ENCODE assay signal across 17 mouse cellular contexts in the genomic region with DNA sequence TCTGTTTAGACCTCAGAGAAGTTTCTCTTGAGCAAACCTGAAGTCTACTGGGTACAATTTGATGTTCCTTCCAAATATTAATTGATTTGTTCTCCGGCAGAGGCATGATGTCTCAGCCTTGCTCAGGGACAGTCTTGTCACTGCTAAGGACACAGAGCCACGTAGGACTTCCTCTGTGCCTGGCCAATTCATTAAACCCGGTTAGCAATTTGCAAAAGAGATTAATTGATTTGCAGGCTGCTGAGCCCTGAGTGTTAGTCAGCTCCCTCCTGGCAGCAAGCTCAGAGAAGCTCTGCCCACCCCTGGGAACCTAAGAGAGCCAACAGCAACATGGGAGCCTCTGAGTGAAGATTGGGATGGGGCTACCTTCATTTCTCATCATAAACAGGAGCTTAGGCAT. TPM values are rescaled to one million over a fixed set of nuclear protein-coding genes. Genes with fewer than 3 reads are reported as not detected.
"Had no signal": no experiment of that assay in that cellular context is flagged by ENCODE, and none has a peak within 500 bp of the region (broad histone marks: within the 10 kb centered on the region; RNA-seq: fewer than 3 reads in every experiment).

No protein-coding gene starts in this region.

- H3K9ac ChIP-seq: limb, embryonic 15.5 days; liver, embryonic 12.5 days; lung, embryonic 14.5 days; neural tube, embryonic 15.5 days had no signal

- H3K4me2 ChIP-seq: limb, embryonic 15.5 days; liver, embryonic 12.5 days; lung, embryonic 14.5 days; neural tube, embryonic 15.5 days had no signal

- H3K4me3 ChIP-seq: limb, embryonic 15.5 days; liver, embryonic 12.5 days; midbrain, embryonic 10.5 days; myocyte; neural tube, embryonic 15.5 days had no signal

- H3K9me3 ChIP-seq: limb, embryonic 15.5 days; liver, embryonic 12.5 days; midbrain, embryonic 10.5 days; neural tube, embryonic 15.5 days had no signal

- H3K27ac ChIP-seq: limb, embryonic 15.5 days; liver, embryonic 12.5 days; midbrain, embryonic 10.5 days; neural tube, embryonic 15.5 days; stomach, postnatal 0 days had no signal

- H3K36me3 ChIP-seq: limb, embryonic 15.5 days; liver, embryonic 12.5 days; midbrain, embryonic 10.5 days; neural tube, embryonic 15.5 days had no signal

- DNase-seq: kidney, postnatal 25 days; layer of hippocampus, adult 9-11 months; layer of hippocampus, postnatal 36 days; lung, embryonic 14.5 days; lung, postnatal 10 days; lung, postnatal 4 days; midbrain, embryonic 14.5 days; right cerebral cortex, adult 18-20 months; right cerebral cortex, postnatal 25 days; thymus, postnatal 4 days had no signal

- ATAC-seq: liver, embryonic 12.5 days had no signal

RNA-seq across cellular contexts. Expression of a gene that starts 25.5 kb away (rescaled TPM):
- polyA plus RNA-seq: limb, embryonic 15.5 days; lung, embryonic 14.5 days; midbrain, embryonic 10.5 days; midbrain, embryonic 14.5 days; myocyte; neural tube, embryonic 11.5 days; stomach, postnatal 0 days had no signal
